Mouse (Mus musculus): Measurements from ENCODE around the gene Ttll7.

The Ttll7 gene

GRCm38 (mm10) chr3:147000963-147001362, 148.8 kb downstream of the Ttll7 start:
- no peak for DNase-seq

DNA sequence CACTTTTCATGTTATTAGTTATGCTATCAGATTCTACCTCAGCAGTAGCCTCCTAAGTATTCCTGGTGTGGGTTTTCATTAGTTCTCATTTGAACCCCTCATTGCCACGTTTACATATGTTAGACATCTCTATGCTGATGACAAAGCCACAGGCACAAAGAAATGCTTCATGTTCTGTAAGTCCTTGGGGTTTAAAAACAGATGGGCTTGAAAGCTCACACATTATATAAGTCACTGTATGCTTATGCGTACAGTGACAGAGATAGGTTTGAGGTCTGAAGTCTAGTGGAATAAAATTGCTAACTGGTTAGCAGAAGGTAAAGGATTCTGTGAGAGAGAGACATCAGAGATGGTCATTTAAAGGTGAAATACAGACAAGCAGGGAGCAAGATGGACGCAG, 149.4 kb downstream of the Ttll7 start:
- no peak for DNase-seq

GRCm38 (mm10) chr3:147016506-147016905, 164.3 kb downstream of the Ttll7 start:
- no peak for DNase-seq

GRCm38 (mm10) chr3:147019506-147019905, 167.3 kb downstream of the Ttll7 start:
- DNase-seq, result no peak

GRCm38 (mm10) chr3:147026248-147026647, 174.1 kb downstream of the Ttll7 start:
- DNase-seq, result no peak

DNA sequence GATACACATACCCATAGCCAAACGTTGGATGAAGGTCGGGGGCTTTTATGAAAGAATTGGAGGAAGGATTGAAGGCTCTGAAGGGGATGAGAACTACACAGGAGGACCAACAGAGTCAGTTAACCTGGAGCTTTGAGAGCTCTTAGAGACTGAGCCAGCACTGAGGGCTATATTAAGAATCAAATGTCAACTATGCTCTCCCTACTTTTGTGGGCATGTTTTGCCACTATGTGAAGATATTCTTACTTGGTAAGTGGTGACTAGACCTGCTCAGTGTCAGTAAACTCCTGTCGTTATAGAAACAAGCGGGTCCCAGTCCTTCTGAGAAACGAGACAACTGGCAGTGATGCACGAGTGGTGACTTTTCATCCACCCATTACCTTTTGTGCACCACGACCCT, 176.2 kb downstream of the Ttll7 start:
- DNase-seq, result no peak

DNA sequence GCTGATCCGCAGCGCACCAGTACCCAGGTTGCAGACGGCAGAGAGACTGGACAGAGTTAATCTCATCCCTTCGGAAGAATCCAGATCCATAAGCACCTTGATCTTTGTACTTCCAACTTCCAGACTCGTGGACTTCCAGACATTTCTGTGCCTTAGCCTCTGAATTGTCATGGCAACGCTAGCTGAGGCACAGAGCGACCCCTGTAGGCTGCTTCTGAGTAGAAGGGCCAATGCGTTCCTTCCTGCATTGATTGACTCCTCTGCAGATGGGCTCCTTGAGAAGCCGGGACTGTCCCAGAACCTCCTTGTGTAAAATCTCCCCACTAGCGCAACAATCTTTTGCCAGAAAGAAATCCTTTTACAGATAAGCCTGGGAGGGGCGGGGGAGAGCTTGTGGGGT, 177.6 kb downstream of the Ttll7 start:
- DNase-seq, result no peak

GRCm38 (mm10) chr3:147030266-147030880, 178.2 kb downstream of the Ttll7 start:
- no peak for DNase-seq
